Mouse (Mus musculus) neutrophil, adult 59 days (primary cell): ENCODE results near the gene Cox8c. TPM values are rescaled to one million over a fixed set of nuclear protein-coding genes. Genes with fewer than 3 reads are reported as not detected.

Experiments used
- total RNA-seq, 2 experiments: library from RNA; stranded (reverse); gene quantifications; 1 replicate in 1 of 2; 2 replicates in 1 of 2; pipeline ENCODE4 v1.2.4; 2023

The Cox8c gene
- not detected for total RNA-seq

DNA sequence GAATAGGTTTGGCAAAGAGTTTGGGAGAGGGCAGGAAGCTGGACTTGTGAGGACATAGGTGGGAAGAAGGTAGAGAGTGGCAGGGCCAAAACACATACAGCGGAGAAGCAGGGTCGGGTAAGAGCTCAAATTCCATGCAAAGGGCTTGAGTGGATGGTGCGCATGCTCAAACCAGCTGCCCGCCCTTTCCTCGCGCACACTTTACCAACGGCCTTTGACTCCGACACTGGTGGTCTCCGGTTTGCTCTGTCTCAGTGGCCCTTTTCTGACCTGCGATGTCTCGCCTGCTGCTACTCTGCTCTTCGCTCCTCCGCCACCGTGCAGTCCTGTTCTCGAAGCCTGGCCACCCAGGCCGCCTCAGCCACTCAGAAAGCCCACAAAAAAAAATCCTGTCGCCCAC, at the start of gene Cox8c:
TSS of gene Cox8c (plus strand) at position 226 of the 400 bp plus-strand sequence.

DNA sequence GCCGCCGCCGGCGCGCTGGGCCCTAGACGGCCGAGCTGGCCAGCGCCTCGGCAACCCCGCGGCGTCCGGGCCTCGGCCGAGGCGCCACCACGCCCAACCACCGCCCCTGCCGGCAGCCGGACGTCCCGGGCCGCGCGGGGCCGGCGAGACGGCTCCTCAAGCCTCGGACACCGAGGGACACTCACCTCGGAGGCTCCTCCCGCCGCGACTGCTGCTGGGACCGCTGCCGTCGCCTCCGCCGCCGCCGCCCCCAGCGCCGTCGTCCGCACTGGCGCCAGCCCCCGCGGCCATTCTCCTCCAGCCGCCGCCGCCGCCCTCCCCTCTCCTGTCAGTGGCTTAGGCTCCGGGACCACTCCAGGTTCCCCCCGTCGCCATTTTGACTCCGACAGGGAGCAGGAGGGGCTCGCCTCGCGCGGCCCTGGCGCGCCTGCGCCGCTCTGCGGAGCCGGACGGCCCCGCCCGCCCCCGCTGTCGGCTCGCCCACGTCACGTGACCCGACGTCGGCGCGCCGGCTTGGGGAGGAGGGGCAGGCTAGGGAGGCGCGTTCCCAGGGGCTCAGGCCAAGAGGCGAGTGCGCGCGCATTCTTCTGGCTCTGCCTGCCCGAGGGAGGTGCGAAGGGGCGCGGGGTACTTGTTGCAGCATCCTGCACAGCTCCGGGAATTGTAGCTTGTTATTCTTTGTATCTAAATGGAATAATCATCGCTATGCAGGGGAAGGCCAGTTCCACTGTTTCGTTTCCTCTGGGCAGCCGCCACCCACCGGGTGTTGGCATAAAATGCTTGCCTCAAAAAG, 20.9 kb upstream of the Cox8c start, which contains the start of gene Btbd7:
TSS of gene Btbd7 (minus strand) at position 441 of the 793 bp plus-strand sequence.

GRCm38 (mm10) chr12:102948778-102949394, 49.8 kb downstream of the Cox8c start, which contains the start of gene Unc79:
Gene Unc79, plus strand, starts transcription at chr12:102948859.

Other genes with a start within 250 kb of the Cox8c start
- gene Itpk1, start 194.4 kb upstream of the Cox8c start, total RNA-seq: 10 to 100 TPM; 36.2 to 39.1 TPM
- 1 to 10 TPM; 4.4 to 6.1 TPM for gene Moap1, start 155.7 kb upstream of the Cox8c start, total RNA-seq
- 10 to 100 TPM; 13.9 to 15.3 TPM for gene Tmem251, start 155.6 kb upstream of the Cox8c start, total RNA-seq
- not detected for gene Gm28051, start 141.6 kb upstream of the Cox8c start, total RNA-seq
- 10 to 100 TPM; 16.7 to 16.9 TPM for gene Gon7, start 141.5 kb upstream of the Cox8c start, total RNA-seq
- 10 to 100 TPM; 13.9 to 15.4 TPM for gene Ubr7, start 141.3 kb upstream of the Cox8c start, total RNA-seq
- 1 to 10 TPM; 6.1 to 6.8 TPM for gene Gm20604, start 140.6 kb upstream of the Cox8c start, total RNA-seq
- 10 to 100 TPM; 35.7 to 38.0 TPM for gene Btbd7, start 20.8 kb upstream of the Cox8c start, total RNA-seq
- gene Unc79, start 49.5 kb downstream of the Cox8c start, total RNA-seq: not detected